Mouse (Mus musculus) heart, adult 11 months (tissue): ENCODE data around the gene Rarres2.

Experiments
- DNase-seq: peaks from one replicate; pipeline ENCODE4 v3.0.0; 2022

The Rarres2 gene

GRCm38 (mm10) chr6:48579215-48579648, 6.6 kb upstream of the Rarres2 start:
- peak; percentile 97 for DNase-seq

GRCm38 (mm10) chr6:48578736-48579135, 6.1 kb upstream of the Rarres2 start:
- no peak for DNase-seq

- peak; percentile 82 for DNase-seq
These were observed 1.4 kb upstream of the Rarres2 start for GRCm38 (mm10) chr6:48573981-48574380.

- DNase-seq: peak; percentile 97
These were observed 691 bp upstream of the Rarres2 start for GRCm38 (mm10) chr6:48573280-48573679.

- DNase-seq: peak; percentile 93
These were observed 575 bp downstream of the Rarres2 start for GRCm38 (mm10) chr6:48572014-48572413.

GRCm38 (mm10) chr6:48569065-48569807, 3.4 kb downstream of the Rarres2 start:
- DNase-seq: no peak

- DNase-seq: peak; percentile 98
These were observed 4.3 kb downstream of the Rarres2 start for GRCm38 (mm10) chr6:48568036-48568984.

- DNase-seq: peak; percentile 99
These were observed 6.3 kb downstream of the Rarres2 start for GRCm38 (mm10) chr6:48566312-48566711.

- DNase-seq: peak; percentile 79
These were observed 6.8 kb downstream of the Rarres2 start for GRCm38 (mm10) chr6:48565693-48566310.

GRCm38 (mm10) chr6:48555956-48556355, 16.6 kb downstream of the Rarres2 start:
- peak; percentile 94 for DNase-seq

- DNase-seq: peak; percentile 98
These were observed 17.3 kb downstream of the Rarres2 start for GRCm38 (mm10) chr6:48555104-48555890.

- peak; percentile 100 for DNase-seq
These were observed 18.1 kb downstream of the Rarres2 start, which contains the start of gene Lrrc61 for GRCm38 (mm10) chr6:48554280-48555103. Gene Lrrc61, plus strand, starts transcription at chr6:48554796.

- peak; percentile 88 for DNase-seq
These were observed 18.8 kb downstream of the Rarres2 start for GRCm38 (mm10) chr6:48553819-48554218.

- peak; percentile 87 for DNase-seq
These were observed 19.7 kb downstream of the Rarres2 start for GRCm38 (mm10) chr6:48552918-48553317.

- DNase-seq: no peak
These were observed 24.3 kb downstream of the Rarres2 start for GRCm38 (mm10) chr6:48548314-48548713.

- peak; percentile 97 for DNase-seq
These were observed 25.7 kb downstream of the Rarres2 start for GRCm38 (mm10) chr6:48546858-48547257.

GRCm38 (mm10) chr6:48546271-48546670, 26.3 kb downstream of the Rarres2 start:
- DNase-seq: peak; percentile 90

- peak; percentile 57 for DNase-seq
These were observed 27.3 kb downstream of the Rarres2 start for GRCm38 (mm10) chr6:48545251-48545650.

- DNase-seq: peak; percentile 81
These were observed 30.0 kb downstream of the Rarres2 start for GRCm38 (mm10) chr6:48542631-48543030.

- peak; percentile 96 for DNase-seq
These were observed 30.8 kb downstream of the Rarres2 start for GRCm38 (mm10) chr6:48541560-48542450.
